ENCODE assay signal across 15 mouse cellular contexts in genomic region chr13:85509671-85510070, GRCm38 (mm10).
DNase-seq lines count a peak whose midpoint lies in the region; ATAC-seq and TF ChIP-seq lines count a peak whose summit lies in the region.
"Had no signal": no experiment of that assay in that cellular context is flagged by ENCODE, and none has a peak within 500 bp of the region (broad histone marks: within the 10 kb centered on the region; RNA-seq: fewer than 3 reads in every experiment).

No protein-coding gene starts in this region.

- H3K4me3 ChIP-seq in kidney, postnatal 0 days (replicated peaks; ENCODE audit: low read depth, low read length), result no peak overlapping the region
- H3K4me3 ChIP-seq in kidney, embryonic 14.5 days (ENCODE audit: low read length), result no peak overlapping the region
- H3K4me3 ChIP-seq: embryonic facial prominence, embryonic 12.5 days; forebrain, embryonic 15.5 days; hindbrain, embryonic 10.5 days; left cerebral cortex, adult 2 months; liver, embryonic 13.5 days had no signal

- no peak overlapping the region for H3K27ac ChIP-seq in kidney, postnatal 0 days
- no peak overlapping the region for H3K27ac ChIP-seq in kidney, embryonic 14.5 days (ENCODE audit: low read depth, low read length)
- H3K27ac ChIP-seq: embryonic facial prominence, embryonic 12.5 days; forebrain, embryonic 15.5 days; hindbrain, embryonic 10.5 days; left cerebral cortex, adult 2 months; liver, embryonic 13.5 days had no signal

- H3K4me1 ChIP-seq in kidney, postnatal 0 days (replicated peaks; ENCODE audit: insufficient read depth, low read length), result no peaks in the 10 kb centered on the region
- peaks cover 3% of the 10 kb centered on the region; the same call in 1 of the 2 replicates for H3K4me1 ChIP-seq in kidney, embryonic 14.5 days (ENCODE audit: control insufficient read depth, insufficient read depth, low read length)
- H3K4me1 ChIP-seq: embryonic facial prominence, embryonic 12.5 days; forebrain, embryonic 15.5 days; hindbrain, embryonic 10.5 days had no signal

- no peaks in the 10 kb centered on the region for H3K9me3 ChIP-seq in kidney, postnatal 0 days (replicated peaks; ENCODE audit: low read length)
- no peaks in the 10 kb centered on the region for H3K9me3 ChIP-seq in kidney, embryonic 14.5 days (ENCODE audit: control insufficient read depth, low read length)
- H3K9me3 ChIP-seq: embryonic facial prominence, embryonic 12.5 days; forebrain, embryonic 15.5 days; hindbrain, embryonic 10.5 days; liver, embryonic 13.5 days had no signal

- DNase-seq in kidney, postnatal 0 days (ENCODE audit: low spot score), result peak; percentile 25
- DNase-seq in CD8-positive naive resting alpha-beta T cell, adult 2 months (ENCODE audit: low read depth in 2 of 2, low spot score in 2 of 2), result peak; percentile 30 to 52
- peak; percentile 82 for DNase-seq in induced T-regulatory cell, adult 2 months (ENCODE audit: low read depth)
- peak; percentile 34 to 56 for DNase-seq in thymus, postnatal 10 days (ENCODE audit: low spot score in 2 of 2)
- no peak for DNase-seq in adrenal gland, adult 2 months
- no peak for DNase-seq in left cerebral cortex, adult 8-10 months (ENCODE audit: low spot score in 2 of 2)
- DNase-seq in right cerebral cortex, adult 18-20 months, result no peak
- DNase-seq: cerebellum, adult 11-12 months; kidney, adult 2 months; liver, embryonic 13.5 days had no signal

- no peaks in the 10 kb centered on the region for H3K27me3 ChIP-seq in kidney, postnatal 0 days (ENCODE audit: insufficient read depth, low read length)
- H3K27me3 ChIP-seq in kidney, embryonic 14.5 days (ENCODE audit: control insufficient read depth, insufficient read depth, low read length), result no peaks in the 10 kb centered on the region
- H3K27me3 ChIP-seq: embryonic facial prominence, embryonic 12.5 days; forebrain, embryonic 15.5 days; liver, embryonic 13.5 days had no signal

- no peak overlapping the region for H3K4me2 ChIP-seq in kidney, postnatal 0 days (ENCODE audit: low read length)
- H3K4me2 ChIP-seq in kidney, embryonic 14.5 days (replicated peaks; ENCODE audit: low read depth, low read length), result no peak overlapping the region
- H3K4me2 ChIP-seq: embryonic facial prominence, embryonic 12.5 days; forebrain, embryonic 15.5 days; liver, embryonic 13.5 days had no signal

- H3K9ac ChIP-seq in kidney, postnatal 0 days (ENCODE audit: low read depth, low read length), result no peak overlapping the region
- H3K9ac ChIP-seq in kidney, embryonic 14.5 days (ENCODE audit: low read depth, low read length), result no peak overlapping the region
- H3K9ac ChIP-seq: embryonic facial prominence, embryonic 12.5 days; forebrain, embryonic 15.5 days; liver, embryonic 13.5 days had no signal

- H3K36me3 ChIP-seq in kidney, postnatal 0 days (ENCODE audit: insufficient read depth, low read length), result no peaks in the 10 kb centered on the region
- H3K36me3 ChIP-seq in kidney, embryonic 14.5 days (ENCODE audit: control insufficient read depth, insufficient read depth, low read length), result no peaks in the 10 kb centered on the region
- H3K36me3 ChIP-seq: embryonic facial prominence, embryonic 12.5 days; forebrain, embryonic 15.5 days; hindbrain, embryonic 10.5 days; liver, embryonic 13.5 days had no signal

- ATAC-seq in kidney, postnatal 0 days (replicated peaks; ENCODE audit: low FRiP score, low read depth), result no peak
- no peak for ATAC-seq in kidney, embryonic 14.5 days (ENCODE audit: low FRiP score, low TSS enrichment)
- ATAC-seq: forebrain, embryonic 15.5 days had no signal

- TF ChIP-seq CTCF in kidney, postnatal 0 days (IDR thresholded peaks at IDR 0.05; ENCODE audit: low read depth), result no peak

- 12% methylated on average over 1 of the region's 1 CpGs for WGBS in kidney, postnatal 0 days
- WGBS in kidney, embryonic 14.5 days, result 29% methylated on average over 1 of the region's 1 CpGs

Comparison
In these comparisons a context has a peak if more than half of its experiments do, and no peak if none do; other contexts are left out.
1. DNase-seq: peak in kidney, postnatal 0 days (single experiment), CD8-positive naive resting alpha-beta T cell, adult 2 months (2 of 2), induced T-regulatory cell, adult 2 months (single experiment) and thymus, postnatal 10 days (2 of 2); none in adrenal gland, adult 2 months (single experiment), left cerebral cortex, adult 8-10 months (0 of 2) and right cerebral cortex, adult 18-20 months (single experiment).